Mouse (Mus musculus) G1E (cell line): Measurements from ENCODE around the gene Rae1.
A peak's percentile ranks its signal among the peaks of the same experiment; 100 is the strongest.

Experiments used
- CTCF ChIP-seq: IDR thresholded peaks from 2 replicates; pipeline ENCODE4 v1.5.1; 2012; ENCODE audit warnings: low read depth, low read length, inconsistent platforms, mixed read lengths
- GATA1 ChIP-seq: IDR thresholded peaks from 2 replicates; pipeline ENCODE4 v1.6.1; 2012; ENCODE audit warnings: borderline replicate concordance, low read length, inconsistent platforms, mixed read lengths
- GATA2 ChIP-seq: IDR thresholded peaks from 2 replicates; pipeline ENCODE4 v1.6.1; 2012; ENCODE audit warnings: low read depth, low read length, inconsistent platforms, borderline replicate concordance
- POLR2AphosphoS5 ChIP-seq: IDR thresholded peaks from 2 replicates; pipeline ENCODE4 v1.6.1; 2012; ENCODE audit warnings: low read depth, low read length, inconsistent platforms; ENCODE audit not compliant: insufficient replicate concordance
- TAL1 ChIP-seq: conservative IDR thresholded peaks from 2 replicates; pipeline ENCODE4 v1.6.1; 2012; ENCODE audit warnings: low read depth, low read length, inconsistent platforms, mixed read lengths

DNA sequence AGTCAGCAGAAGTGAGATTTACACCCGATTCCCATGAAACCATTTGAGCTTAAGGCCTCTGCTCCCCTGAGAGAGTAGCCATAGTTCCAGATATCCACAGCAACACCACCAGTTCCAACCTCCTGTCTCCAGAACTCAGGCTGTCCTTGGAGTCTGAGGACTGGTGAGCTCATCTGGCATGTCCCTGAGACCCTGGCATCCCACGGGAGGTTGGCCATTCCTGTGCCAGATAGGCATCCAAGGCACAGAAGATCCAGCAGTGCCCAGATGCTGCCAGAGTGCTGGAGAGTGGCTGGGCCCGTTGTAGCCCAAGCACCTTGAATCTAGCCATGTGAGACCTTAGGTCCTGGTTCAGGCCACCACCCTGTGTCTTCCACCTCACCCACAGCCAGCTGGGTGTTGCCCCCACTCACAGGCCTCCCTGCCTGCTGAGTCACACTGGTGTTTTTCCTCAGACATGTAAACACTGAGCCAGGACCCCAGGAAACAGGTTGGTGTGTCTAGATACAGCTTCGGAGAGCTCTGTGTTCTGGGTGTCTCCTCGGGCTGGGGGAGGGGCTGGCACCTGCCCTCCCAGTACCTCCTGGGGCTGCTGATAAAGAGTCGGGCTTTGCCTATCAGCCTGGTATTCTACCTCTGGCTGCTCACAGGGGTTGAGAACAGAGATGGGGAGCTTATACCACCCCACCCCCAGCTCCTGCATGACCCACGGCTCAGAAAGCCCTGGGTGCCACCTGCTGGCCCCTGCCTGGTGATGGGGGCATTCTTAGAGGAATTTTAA, 38.1 kb downstream of the Rae1 start:
- no peak for TF ChIP-seq CTCF
- no peak; the same call in 1 of the 2 replicates for TF ChIP-seq POLR2AphosphoS5
- no peak for TF ChIP-seq GATA1
- TF ChIP-seq TAL1 = peak; percentile 93
- TF ChIP-seq GATA2 = no peak
